Mouse (Mus musculus) MEL (cell line): Measurements from ENCODE around the gene Tspan9. TPM values are rescaled to one million over a fixed set of nuclear protein-coding genes. Genes with fewer than 3 reads are reported as not detected.

ENCODE experiments used
- DNase-seq: peaks from one replicate; pipeline ENCODE4 v3.0.0; 2011; ENCODE audit warnings: low read depth, low spot score
- H3K27ac ChIP-seq: 2 replicates; pipeline ENCODE4 v1.5.1; 2012; ENCODE audit warnings: low read depth, mild to moderate bottlenecking, control low read depth, low read length, moderate library complexity; ENCODE audit not compliant: control insufficient read depth
- H3K27me3 ChIP-seq, 2 experiments: fragments of 150-350 bp in 1 of 2; sonication (generic) in 1 of 2; 2 replicates each; pipeline ENCODE4 v1.6.1; 2012; ENCODE audit warnings: low read length in 2 of 2, mild to moderate bottlenecking in 2 of 2, improper control_type of control experiment in 1 of 2, moderate library complexity in 1 of 2; ENCODE audit not compliant: insufficient read depth in 2 of 2, control insufficient read depth in 1 of 2
- H3K36me3 ChIP-seq, 2 experiments: 2 replicates each; pipeline ENCODE4 v1.6.1; 2012 to 2014; ENCODE audit warnings: low read length in 2 of 2, improper control_type of control experiment in 1 of 2, inconsistent platforms in 1 of 2, mild to moderate bottlenecking in 1 of 2; ENCODE audit not compliant: insufficient read depth in 2 of 2, control insufficient read depth in 1 of 2
- H3K4me1 ChIP-seq, 2 experiments: fragments of 150-350 bp in 1 of 2; sonication (generic) in 1 of 2; 2 replicates each; pipeline ENCODE4 v1.6.1; 2012; ENCODE audit warnings: low read length in 2 of 2, improper control_type of control experiment in 1 of 2, mild to moderate bottlenecking in 1 of 2; ENCODE audit not compliant: insufficient read depth in 2 of 2, control insufficient read depth in 1 of 2
- H3K4me3 ChIP-seq, 2 experiments: fragments of 150-350 bp in 1 of 2; sonication (generic) in 1 of 2; 2 replicates each; pipeline ENCODE4 v1.5.1; 2012; ENCODE audit warnings: low read depth in 2 of 2, low read length in 2 of 2, mild to moderate bottlenecking in 2 of 2, moderate library complexity in 2 of 2, control low read depth in 1 of 2, improper control_type of control experiment in 1 of 2; ENCODE audit not compliant: control insufficient read depth in 1 of 2, insufficient read depth in 1 of 2
- H3K79me2 ChIP-seq: 2 replicates; pipeline ENCODE4 v1.6.1; 2012; ENCODE audit warnings: mild to moderate bottlenecking, low read length, moderate library complexity; ENCODE audit not compliant: control insufficient read depth, poor library complexity, insufficient read depth
- H3K9ac ChIP-seq: 2 replicates; pipeline ENCODE4 v1.6.1; 2012; ENCODE audit warnings: low read depth, mild to moderate bottlenecking, control low read depth, low read length, moderate library complexity; ENCODE audit not compliant: control insufficient read depth, poor library complexity, severe bottlenecking
- H3K9me3 ChIP-seq: fragments of 150-350 bp; sonication (generic); replicated peaks from 2 replicates; pipeline ENCODE4 v1.6.1; 2012; ENCODE audit warnings: mild to moderate bottlenecking, low read length, improper control_type of control experiment, moderate library complexity; ENCODE audit not compliant: insufficient read depth
- BHLHE40 ChIP-seq: IDR thresholded peaks from 2 replicates; pipeline ENCODE4 v1.6.1; 2012; ENCODE audit warnings: low read depth, mild to moderate bottlenecking, inconsistent platforms, low read length, improper control_type of control experiment, borderline replicate concordance
- EP300 ChIP-seq, 2 experiments: IDR thresholded peaks; 2 replicates each; pipeline ENCODE4 v1.6.1; 2011; ENCODE audit warnings: improper control_type of control experiment in 2 of 2, low read length in 2 of 2, low read depth in 1 of 2, mild to moderate bottlenecking in 1 of 2
- HCFC1 ChIP-seq: IDR thresholded peaks from 2 replicates; pipeline ENCODE4 v1.6.1; 2012; ENCODE audit warnings: low read depth, mild to moderate bottlenecking, inconsistent platforms, low read length, improper control_type of control experiment, moderate library complexity
- JUND ChIP-seq: IDR thresholded peaks from 2 replicates; pipeline ENCODE4 v1.6.1; 2011; ENCODE audit warnings: low read depth, mild to moderate bottlenecking, improper control_type of control experiment, low read length
- MAX ChIP-seq: IDR thresholded peaks from 2 replicates; pipeline ENCODE4 v1.6.1; 2011; ENCODE audit warnings: low read length, improper control_type of control experiment
- MAZ ChIP-seq: IDR thresholded peaks from 2 replicates; pipeline ENCODE4 v1.6.1; 2012; ENCODE audit warnings: low read depth, mild to moderate bottlenecking, inconsistent platforms, low read length, improper control_type of control experiment
- MYC ChIP-seq: IDR thresholded peaks from 2 replicates; pipeline ENCODE4 v1.6.1; 2011; ENCODE audit warnings: low read depth, mild to moderate bottlenecking, low read length, improper control_type of control experiment, moderate library complexity
- NELFE ChIP-seq: IDR thresholded peaks from 2 replicates; pipeline ENCODE4 v1.6.1; 2011; ENCODE audit warnings: low read depth, low read length, improper control_type of control experiment
- NRF1 ChIP-seq: IDR thresholded peaks from 2 replicates; pipeline ENCODE4 v1.6.1; 2014; ENCODE audit warnings: low read depth, mild to moderate bottlenecking, inconsistent platforms, low read length, improper control_type of control experiment, moderate library complexity; ENCODE audit not compliant: poor library complexity, insufficient read depth, severe bottlenecking
- POLR2A ChIP-seq, 2 experiments: IDR thresholded peaks; 2 replicates each; pipeline ENCODE4 v1.6.1; 2011 to 2012; ENCODE audit warnings: low read length in 2 of 2, mild to moderate bottlenecking in 2 of 2, control low read depth in 1 of 2, improper control_type of control experiment in 1 of 2, low read depth in 1 of 2, moderate library complexity in 1 of 2; ENCODE audit not compliant: control insufficient read depth in 1 of 2, insufficient read depth in 1 of 2, poor library complexity in 1 of 2
- RAD21 ChIP-seq: IDR thresholded peaks from 2 replicates; pipeline ENCODE4 v1.6.1; 2011; ENCODE audit warnings: mild to moderate bottlenecking, low read depth, low read length, improper control_type of control experiment
- RCOR1 ChIP-seq: IDR thresholded peaks from 2 replicates; pipeline ENCODE4 v1.6.1; 2012; ENCODE audit warnings: low read depth, mild to moderate bottlenecking, inconsistent platforms, low read length, improper control_type of control experiment
- TAL1 ChIP-seq: IDR thresholded peaks from 2 replicates; pipeline ENCODE4 v1.6.1; 2012; ENCODE audit warnings: mild to moderate bottlenecking, inconsistent platforms, low read length, moderate library complexity, mixed read lengths
- TBP ChIP-seq: IDR thresholded peaks from 2 replicates; pipeline ENCODE4 v1.8.0; 2011; ENCODE audit warnings: low read depth, low read length, improper control_type of control experiment
- UBTF ChIP-seq: IDR thresholded peaks from 2 replicates; pipeline ENCODE4 v1.6.1; 2012; ENCODE audit warnings: low read depth, mild to moderate bottlenecking, inconsistent platforms, low read length, improper control_type of control experiment, moderate library complexity, borderline replicate concordance; ENCODE audit not compliant: insufficient read depth
- USF1 ChIP-seq: IDR thresholded peaks from 2 replicates; pipeline ENCODE4 v1.6.1; 2014; ENCODE audit warnings: low read depth, mild to moderate bottlenecking, inconsistent platforms, low read length, improper control_type of control experiment, moderate library complexity
- USF2 ChIP-seq, 2 experiments: IDR thresholded peaks; 2 replicates each; pipeline ENCODE4 v1.6.1; 2011 to 2012; ENCODE audit warnings: improper control_type of control experiment in 2 of 2, low read length in 2 of 2, borderline replicate concordance in 1 of 2, inconsistent platforms in 1 of 2, low read depth in 1 of 2, mild to moderate bottlenecking in 1 of 2; ENCODE audit not compliant: insufficient read depth in 1 of 2
- ZKSCAN1 ChIP-seq: IDR thresholded peaks from 2 replicates; pipeline ENCODE4 v1.6.1; 2012; ENCODE audit warnings: low read depth, mild to moderate bottlenecking, inconsistent platforms, low read length, improper control_type of control experiment, moderate library complexity
- ZMIZ1 ChIP-seq: IDR thresholded peaks from 2 replicates; pipeline ENCODE4 v1.6.1; 2012; ENCODE audit warnings: low read depth, mild to moderate bottlenecking, inconsistent platforms, low read length, improper control_type of control experiment, moderate library complexity
- ZNF384 ChIP-seq: IDR thresholded peaks from 2 replicates; pipeline ENCODE4 v1.6.1; 2012; ENCODE audit warnings: low read depth, mild to moderate bottlenecking, inconsistent platforms, low read length, improper control_type of control experiment
- polyA plus RNA-seq, 2 experiments: library from polyadenylated mRNA; stranded (reverse) in 1 of 2; unstranded in 1 of 2; fragments of >175 nt in 1 of 2; fragments of >200 nt in 1 of 2; gene quantifications; 2 replicates each; pipeline versions ENCODE4 v1.2.1 to v1.2.4; 2012; ENCODE audit warnings: low replicate concordance in 2 of 2, low read depth in 1 of 2; ENCODE audit not compliant: insufficient read length in 2 of 2, insufficient read depth in 1 of 2, missing spikeins in 1 of 2
- total RNA-seq: library from RNA; depleted of rRNA; stranded (reverse); fragments of 300-350 nt; gene quantifications from 2 replicates; pipeline ENCODE4 v1.2.3, GENCODE M21; 2012

The Tspan9 gene
- total and polyA plus RNA-seq, 3 experiments: 0.08 to 3.4 TPM; not detected in 1

GRCm38 (mm10) chr6:128002667-128003066, 140.7 kb downstream of the Tspan9 start:
- Histone ChIP-seq H3K4me1 (no peaks in the 10 kb centered on the region), H3K27ac (no peak overlapping the region), H3K9ac (no peak overlapping the region), H3K4me3 (no peak overlapping the region)
- TF ChIP-seq EP300 (IDR thresholded peaks at IDR 0.05; ENCODE audit: low read depth in 1 of 2, low read length in 2 of 2): no peak
- no peak for TF ChIP-seq USF1
- no peak for TF ChIP-seq ZKSCAN1
- no peak for TF ChIP-seq RAD21
- TF ChIP-seq MAX: no peak
- TF ChIP-seq UBTF: no peak
- no peak for TF ChIP-seq ZMIZ1
- TF ChIP-seq HCFC1: no peak
- TF ChIP-seq, all 39 proteins: peak for 0
- DNase-seq: no peak
- H3K36me3 ChIP-seq: no peaks in the 10 kb centered on the region
- H3K9me3 ChIP-seq: no peaks in the 10 kb centered on the region
- H3K79me2 ChIP-seq: no peaks in the 10 kb centered on the region
- H3K27me3 ChIP-seq: no peaks in the 10 kb centered on the region

- Histone ChIP-seq H3K4me1 (no peaks in the 10 kb centered on the region), H3K79me2 (no peaks in the 10 kb centered on the region), H3K36me3 (no peaks in the 10 kb centered on the region), H3K27me3 (no peaks in the 10 kb centered on the region), H3K9ac (no peak overlapping the region), H3K9me3 (no peaks in the 10 kb centered on the region), H3K27ac (no peak overlapping the region), H3K4me3 (no peak overlapping the region)
- TF ChIP-seq TBP: no peak
- no peak for TF ChIP-seq RCOR1
- TF ChIP-seq MAZ: no peak
- TF ChIP-seq USF2 (IDR thresholded peaks at IDR 0.05; ENCODE audit: borderline replicate concordance in 1 of 2, insufficient read depth in 1 of 2, low read depth in 1 of 2, low read length in 2 of 2): no peak
- no peak for TF ChIP-seq BHLHE40
- no peak for TF ChIP-seq ZNF384
- TF ChIP-seq NELFE: no peak
- TF ChIP-seq JUND: no peak
- no peak for TF ChIP-seq NRF1
- no peak for TF ChIP-seq HCFC1
- no peak for TF ChIP-seq TAL1
- no peak for TF ChIP-seq MYC
- no peak for TF ChIP-seq ZKSCAN1
- TF ChIP-seq POLR2A (IDR thresholded peaks at IDR 0.05; ENCODE audit: control insufficient read depth in 1 of 2, insufficient read depth in 1 of 2, low read depth in 1 of 2, low read length in 2 of 2, poor library complexity in 1 of 2): no peak
- TF ChIP-seq ZMIZ1: no peak
- DNase-seq: no peak
These were observed 141.3 kb downstream of the Tspan9 start for GRCm38 (mm10) chr6:128002104-128002503.
